Mouse (Mus musculus): ENCODE data around the gene Syt3.

Syt3 gene

GRCm38 (mm10) chr7:44383980-44384715 is at the start of gene Syt3:
TSS of gene Syt3 (plus strand) at chr7:44384102.
- in situ Hi-C loops (cut with MboI, MseI), result no loop called here

- in situ Hi-C loops (cut with MboI, MseI), result no loop called here
These were observed 49.8 kb upstream of the Syt3 start for GRCm38 (mm10) chr7:44334139-44334538.

- in situ Hi-C loops (cut with MboI, MseI), result no loop called here
These were observed 48.6 kb upstream of the Syt3 start for GRCm38 (mm10) chr7:44335031-44335878.

GRCm38 (mm10) chr7:44336046-44337021 is 47.6 kb upstream of the Syt3 start:
- in situ Hi-C loops (cut with MboI, MseI), result no loop called here

GRCm38 (mm10) chr7:44337121-44337849 is 46.6 kb upstream of the Syt3 start:
- in situ Hi-C loops (cut with MboI, MseI), result no loop called here

- in situ Hi-C loops (cut with MboI, MseI), result no loop called here
These were observed 43.7 kb upstream of the Syt3 start for GRCm38 (mm10) chr7:44340226-44340625.

- in situ Hi-C loops (cut with MboI, MseI), result no loop called here
These were observed 42.8 kb upstream of the Syt3 start for GRCm38 (mm10) chr7:44341119-44341518.

GRCm38 (mm10) chr7:44341714-44342113 is 42.2 kb upstream of the Syt3 start:
- in situ Hi-C loops (cut with MboI, MseI), result no loop called here

GRCm38 (mm10) chr7:44343459-44344015 is 40.4 kb upstream of the Syt3 start:
- in situ Hi-C loops (cut with MboI, MseI), result no loop called here

GRCm38 (mm10) chr7:44344622-44345021 is 39.3 kb upstream of the Syt3 start:
- in situ Hi-C loops (cut with MboI, MseI), result no loop called here

- in situ Hi-C loops (cut with MboI, MseI), result no loop called here
These were observed 34.9 kb upstream of the Syt3 start for GRCm38 (mm10) chr7:44349043-44349442.

- in situ Hi-C loops (cut with MboI, MseI), result loop anchor here (5.0 kb wide), 2 partner anchors 39 to 84 kb away; partner anchors contain the start of gene Shank1
These were observed 32.8 kb upstream of the Syt3 start for GRCm38 (mm10) chr7:44350957-44351711.

- in situ Hi-C loops (cut with MboI, MseI), result loop anchor here (5.0 kb wide), 2 partner anchors 40 to 85 kb away; partner anchors contain the start of gene Shank1
These were observed 31.8 kb upstream of the Syt3 start for GRCm38 (mm10) chr7:44351881-44352749.

- in situ Hi-C loops (cut with MboI, MseI), result loop anchor here (5.0 kb wide), 2 partner anchors 41 to 86 kb away; partner anchors contain the start of gene Shank1
These were observed 30.9 kb upstream of the Syt3 start for GRCm38 (mm10) chr7:44352750-44353600.

GRCm38 (mm10) chr7:44353601-44354340 is 30.1 kb upstream of the Syt3 start:
- in situ Hi-C loops (cut with MboI, MseI), result loop anchor here (5.0 kb wide), 2 partner anchors 41 to 86 kb away; partner anchors contain the start of gene Shank1

GRCm38 (mm10) chr7:44355411-44355810 is 28.5 kb upstream of the Syt3 start:
- in situ Hi-C loops (cut with MboI, MseI), result no loop called here
